Mouse (Mus musculus): ENCODE measurements around the gene Sf3a2. TPM values are rescaled to one million over a fixed set of nuclear protein-coding genes. Genes with fewer than 3 reads are reported as not detected.
A peak's percentile ranks its signal among the peaks of the same experiment; 100 is the strongest.

Gene Sf3a2
- polyA plus RNA-seq, 1 experiment from 2014 or later = 92.6 TPM

DNA sequence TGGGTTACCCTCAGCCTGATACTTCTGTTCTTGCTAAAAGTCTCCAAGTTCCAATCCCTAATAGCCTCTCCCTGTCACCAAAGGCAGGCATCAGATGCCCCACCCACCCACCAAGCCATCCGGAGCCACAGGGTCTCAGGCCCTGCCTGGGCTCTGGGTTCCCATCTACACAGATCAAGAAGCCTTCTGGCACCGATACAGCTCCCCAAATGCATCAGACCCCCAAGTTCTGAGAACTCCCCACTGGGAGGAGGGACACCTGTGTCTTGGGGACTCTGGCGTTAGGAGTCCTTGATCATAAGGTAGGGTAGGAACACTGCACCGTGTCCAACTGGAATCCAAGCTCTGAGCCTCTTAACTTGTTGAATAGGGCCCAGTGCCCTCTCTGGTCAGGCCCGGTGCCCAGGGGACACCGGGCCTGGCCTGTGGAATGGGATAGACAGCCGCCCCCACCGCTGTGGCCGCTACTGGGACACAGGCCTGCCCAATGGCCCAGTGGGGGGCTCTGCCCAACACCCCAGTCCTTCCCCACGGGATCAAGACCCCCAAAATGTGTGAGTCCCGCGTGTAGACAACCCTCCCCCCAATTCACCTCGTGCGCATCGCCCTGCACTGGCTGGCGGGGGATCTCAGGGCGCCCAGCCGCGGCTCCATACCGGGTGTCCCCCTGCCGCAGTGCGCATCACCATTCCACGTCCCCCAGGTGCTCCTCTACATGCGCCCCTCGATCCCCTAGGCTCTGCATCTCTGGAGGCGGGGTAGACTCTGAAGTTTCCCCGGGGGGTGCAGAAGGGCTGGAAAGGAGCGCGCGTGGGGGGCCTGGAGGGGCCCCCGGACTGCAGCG is 45.3 kb downstream of the Sf3a2 start:
- H3K36me3 ChIP-seq (replicated peaks; ENCODE audit: control insufficient read depth, insufficient read depth, low read depth, low read length) = no peaks in the 10 kb centered on the region
- peak overlapping the region; percentile 37 for H3K4me3 ChIP-seq (ENCODE audit: low read depth, low read length)
- 9% methylated on average over 32 of the region's 32 CpGs for WGBS
- DNase-seq (ENCODE audit: low spot score) (no peak), ATAC-seq (replicated peaks; ENCODE audit: insufficient number of reproducible peaks, low FRiP score, low TSS enrichment, low read depth) (no peak)
- H3K4me2 ChIP-seq (ENCODE audit: low read depth, low read length) = peak overlapping the region; percentile 86
- peak overlapping the region; percentile 53 for H3K9ac ChIP-seq (replicated peaks; ENCODE audit: low read length)
- no peaks in the 10 kb centered on the region for H3K9me3 ChIP-seq (replicated peaks; ENCODE audit: control insufficient read depth, low read length)
- peaks cover 30% of the 10 kb centered on the region for H3K27me3 ChIP-seq (ENCODE audit: control insufficient read depth, insufficient read depth, low read length)
- H3K4me1 ChIP-seq (ENCODE audit: control insufficient read depth, insufficient read depth, low read length) = no peaks in the 10 kb centered on the region
- H3K27ac ChIP-seq (replicated peaks; ENCODE audit: low read depth, low read length) = no peak overlapping the region

DNA sequence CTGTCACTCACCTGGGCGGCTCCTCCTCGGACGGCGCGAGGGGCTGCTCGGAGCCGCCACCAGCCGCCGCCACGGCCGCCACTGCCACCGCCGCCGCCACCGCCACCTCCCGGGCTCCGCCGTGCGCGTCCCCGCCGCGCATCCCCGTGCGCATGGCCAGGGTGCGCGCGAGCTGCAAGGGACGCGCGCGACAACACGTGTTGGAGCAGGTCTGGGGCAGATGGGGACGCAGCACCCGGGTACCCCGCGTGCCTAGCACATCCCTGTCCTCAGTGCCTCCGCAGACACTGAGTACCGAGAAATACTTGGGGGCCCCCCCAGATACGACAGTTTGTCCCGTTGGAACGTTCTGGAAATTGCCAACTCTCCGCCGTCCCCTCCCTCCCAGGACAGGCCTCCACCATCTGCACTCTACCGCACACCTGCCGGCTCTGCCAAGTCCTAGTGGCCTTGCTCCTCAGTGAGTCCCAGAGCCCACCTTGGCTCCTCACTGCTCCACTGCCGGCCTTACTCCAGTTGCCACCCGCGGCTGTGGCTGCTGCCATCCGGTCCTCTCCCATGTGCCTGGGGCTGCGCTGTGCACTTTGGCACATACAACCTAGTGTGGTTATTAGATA is 46.0 kb downstream of the Sf3a2 start, which contains the start of gene Lingo3:
TSS of gene Lingo3 (minus strand) at position 109 of the 617 bp plus-strand sequence.
- Histone ChIP-seq H3K4me3 (ENCODE audit: low read depth, low read length) (peak within 1 kb of the TSS; percentile 37), H3K9me3 (replicated peaks; ENCODE audit: control insufficient read depth, low read length) (no peaks in the 10 kb centered on the region), H3K4me1 (ENCODE audit: control insufficient read depth, insufficient read depth, low read length) (no peaks in the 10 kb centered on the region), H3K27ac (replicated peaks; ENCODE audit: low read depth, low read length) (no peak within 1 kb of the TSS), H3K36me3 (replicated peaks; ENCODE audit: control insufficient read depth, insufficient read depth, low read depth, low read length) (no peaks in the 10 kb centered on the region), H3K27me3 (ENCODE audit: control insufficient read depth, insufficient read depth, low read length) (peaks cover 30% of the 10 kb centered on the region), H3K9ac (replicated peaks; ENCODE audit: low read length) (peak within 1 kb of the TSS; percentile 53), H3K4me2 (ENCODE audit: low read depth, low read length) (peak within 1 kb of the TSS; percentile 86)
- no peak for ATAC-seq (replicated peaks; ENCODE audit: insufficient number of reproducible peaks, low FRiP score, low TSS enrichment, low read depth)
- DNase-seq (ENCODE audit: low spot score) = peak; percentile 41
- 4% methylated on average over 41 of the region's 51 CpGs for WGBS

DNA sequence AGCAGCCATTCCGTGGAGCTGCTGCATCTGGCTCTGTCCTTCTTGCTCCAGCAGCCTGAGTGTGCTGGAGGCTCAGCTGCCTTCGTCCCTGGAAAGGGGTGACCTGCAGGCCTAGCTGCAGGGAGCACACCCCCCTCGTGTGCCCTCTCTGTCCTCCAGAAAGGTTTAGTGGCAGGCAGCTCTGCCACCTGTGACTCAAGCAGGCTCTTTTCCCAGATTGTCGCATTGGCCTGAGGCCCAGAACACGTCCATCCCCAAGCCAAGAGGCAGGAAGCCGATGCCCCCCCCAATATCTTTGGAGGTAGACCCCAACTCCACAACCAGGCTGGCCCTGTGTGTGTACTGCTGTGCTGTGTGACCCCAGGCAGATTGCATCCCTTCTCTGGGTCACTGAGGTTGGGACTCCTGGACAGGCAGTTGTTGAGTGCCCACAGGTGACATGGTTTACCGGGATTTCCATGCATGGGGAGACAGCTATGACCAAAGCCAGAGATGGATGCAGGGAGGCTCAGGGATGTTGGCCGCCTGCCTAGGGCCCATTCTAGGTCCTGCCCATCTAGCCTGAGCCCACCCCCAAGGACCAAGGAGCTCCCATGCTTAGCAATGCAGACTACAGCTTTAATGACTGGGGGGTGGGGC is 47.2 kb downstream of the Sf3a2 start:
- H3K9me3 ChIP-seq (replicated peaks; ENCODE audit: control insufficient read depth, low read length) = no peaks in the 10 kb centered on the region
- H3K4me2 ChIP-seq (ENCODE audit: low read depth, low read length) = no peak overlapping the region
- H3K27me3 ChIP-seq (ENCODE audit: control insufficient read depth, insufficient read depth, low read length) = peaks cover 30% of the 10 kb centered on the region
- H3K4me1 ChIP-seq (ENCODE audit: control insufficient read depth, insufficient read depth, low read length) = no peaks in the 10 kb centered on the region
- WGBS = 69% methylated on average over 8 of the region's 8 CpGs
- H3K27ac ChIP-seq (replicated peaks; ENCODE audit: low read depth, low read length) = no peak overlapping the region
- ATAC-seq (replicated peaks; ENCODE audit: insufficient number of reproducible peaks, low FRiP score, low TSS enrichment, low read depth) = no peak
- no peak for DNase-seq (ENCODE audit: low spot score)
- no peak overlapping the region for H3K4me3 ChIP-seq (ENCODE audit: low read depth, low read length)
- H3K36me3 ChIP-seq (replicated peaks; ENCODE audit: control insufficient read depth, insufficient read depth, low read depth, low read length) = no peaks in the 10 kb centered on the region; the same call in 1 of the 2 replicates
- no peak overlapping the region; the same call in 1 of the 2 replicates for H3K9ac ChIP-seq (replicated peaks; ENCODE audit: low read length)

DNA sequence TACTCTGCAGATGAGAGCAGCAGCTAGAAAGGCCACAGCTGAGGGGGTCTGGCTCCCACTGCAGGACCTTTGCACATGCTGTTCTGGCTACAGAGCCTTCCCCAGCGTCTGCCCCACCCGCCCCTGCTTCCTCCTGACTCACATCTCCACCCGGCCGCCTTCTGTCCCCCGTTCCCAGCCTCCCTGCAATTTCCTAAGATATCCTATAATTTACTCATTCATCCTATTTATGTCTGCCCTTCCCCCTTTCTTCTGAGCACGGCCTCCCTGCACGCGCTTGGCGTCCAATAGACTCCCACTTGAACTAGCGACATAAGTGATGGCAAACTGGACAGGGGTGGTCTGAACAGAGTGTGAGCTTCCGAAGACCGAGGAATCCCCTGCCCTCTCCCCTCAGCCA is 47.7 kb downstream of the Sf3a2 start:
- H3K4me2 ChIP-seq (ENCODE audit: low read depth, low read length) = no peak overlapping the region
- H3K4me3 ChIP-seq (ENCODE audit: low read depth, low read length) = no peak overlapping the region
- no peak overlapping the region for H3K9ac ChIP-seq (replicated peaks; ENCODE audit: low read length)
- H3K4me1 ChIP-seq (ENCODE audit: control insufficient read depth, insufficient read depth, low read length) = no peaks in the 10 kb centered on the region
- no peaks in the 10 kb centered on the region; the same call in 1 of the 2 replicates for H3K36me3 ChIP-seq (replicated peaks; ENCODE audit: control insufficient read depth, insufficient read depth, low read depth, low read length)
- no peak overlapping the region for H3K27ac ChIP-seq (replicated peaks; ENCODE audit: low read depth, low read length)
- WGBS = 76% methylated on average over 12 of the region's 12 CpGs
- ATAC-seq (replicated peaks; ENCODE audit: insufficient number of reproducible peaks, low FRiP score, low TSS enrichment, low read depth) = no peak
- H3K9me3 ChIP-seq (replicated peaks; ENCODE audit: control insufficient read depth, low read length) = no peaks in the 10 kb centered on the region
- peaks cover 30% of the 10 kb centered on the region for H3K27me3 ChIP-seq (ENCODE audit: control insufficient read depth, insufficient read depth, low read length)
- DNase-seq (ENCODE audit: low spot score) = no peak

DNA sequence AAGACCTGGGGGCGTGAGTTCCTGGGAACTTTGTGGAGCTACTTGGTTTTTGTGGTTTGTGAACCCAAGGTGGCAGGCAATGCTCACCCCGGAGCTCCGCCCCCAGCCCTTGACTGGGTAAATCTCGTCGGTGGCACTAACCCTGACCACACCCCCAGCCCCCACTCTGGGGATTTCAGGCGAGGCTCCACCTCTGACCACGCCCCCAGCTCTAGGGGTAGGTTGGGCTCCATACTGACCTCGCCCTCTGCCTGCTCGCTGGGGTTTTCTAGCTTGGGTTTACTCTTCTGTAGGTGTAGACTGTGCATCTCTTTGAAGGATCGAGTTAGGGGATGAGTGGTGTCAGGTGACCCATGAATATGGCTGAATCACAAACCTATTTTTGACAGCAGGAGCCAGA is 50.6 kb downstream of the Sf3a2 start:
- no peak overlapping the region for H3K9ac ChIP-seq (replicated peaks; ENCODE audit: low read length)
- peaks cover 18% of the 10 kb centered on the region for H3K27me3 ChIP-seq (ENCODE audit: control insufficient read depth, insufficient read depth, low read length)
- peaks cover 4% of the 10 kb centered on the region for H3K36me3 ChIP-seq (replicated peaks; ENCODE audit: control insufficient read depth, insufficient read depth, low read depth, low read length)
- H3K4me2 ChIP-seq (ENCODE audit: low read depth, low read length) = no peak overlapping the region
- 10% methylated on average over 10 of the region's 10 CpGs for WGBS
- no peak overlapping the region for H3K4me3 ChIP-seq (ENCODE audit: low read depth, low read length)
- no peaks in the 10 kb centered on the region for H3K9me3 ChIP-seq (replicated peaks; ENCODE audit: control insufficient read depth, low read length)
- H3K27ac ChIP-seq (replicated peaks; ENCODE audit: low read depth, low read length) = no peak overlapping the region
- peak; percentile 45 for DNase-seq (ENCODE audit: low spot score)
- H3K4me1 ChIP-seq (ENCODE audit: control insufficient read depth, insufficient read depth, low read length) = no peaks in the 10 kb centered on the region
- ATAC-seq (replicated peaks; ENCODE audit: insufficient number of reproducible peaks, low FRiP score, low TSS enrichment, low read depth) = no peak

MicroRNAs encoded within 50 kb of the gene (microRNA counts, 519-probe panel; counts per million panel counts)
- microRNA mmu-miR-1982 = not detected

Small RNA genes lying within 50 kb of the gene (microRNA-seq; reads per million reads assigned to microRNA genes)
- gene Mir1982 (ENCODE audit: borderline number of aligned reads) = 10.8 reads per million, percentile 12 among the genes with 10 or more reads in this experiment

Other genes starting within 250 kb of the Sf3a2 start
- 17.1 and 20.6 TPM in 2 replicates for gene Rexo1, start 236.6 kb upstream of the Sf3a2 start, polyA plus RNA-seq (2014; fragmentation: Nextera tagmentation; extraction: Ambion mirVana)
- 4.5 and 5.5 TPM in 2 replicates for gene Klf16, start 220.9 kb upstream of the Sf3a2 start, polyA plus RNA-seq (2014; fragmentation: Nextera tagmentation; extraction: Ambion mirVana)
- gene Abhd17a, start 207.9 kb upstream of the Sf3a2 start, polyA plus RNA-seq (2014; fragmentation: Nextera tagmentation; extraction: Ambion mirVana) = 94.8 and 111 TPM in 2 replicates
- gene Scamp4, start 195.3 kb upstream of the Sf3a2 start, polyA plus RNA-seq (2014; fragmentation: Nextera tagmentation; extraction: Ambion mirVana) = 62.4 and 64.9 TPM in 2 replicates
- 5.7 and 5.8 TPM in 2 replicates for gene Adat3, start 195.3 kb upstream of the Sf3a2 start, polyA plus RNA-seq (2014; fragmentation: Nextera tagmentation; extraction: Ambion mirVana)
- gene Gm49322, start 192.2 kb upstream of the Sf3a2 start, polyA plus RNA-seq (2014; fragmentation: Nextera tagmentation; extraction: Ambion mirVana) = 1.4 and 1.5 TPM in 2 replicates
- 93.4 and 97.9 TPM in 2 replicates for gene Csnk1g2, start 175.4 kb upstream of the Sf3a2 start, polyA plus RNA-seq (2014; fragmentation: Nextera tagmentation; extraction: Ambion mirVana)
- gene Btbd2, start 141.1 kb upstream of the Sf3a2 start, polyA plus RNA-seq (2014; fragmentation: Nextera tagmentation; extraction: Ambion mirVana) = 53.5 and 56.3 TPM in 2 replicates
- gene Mknk2, start 120.1 kb upstream of the Sf3a2 start, polyA plus RNA-seq (2014; fragmentation: Nextera tagmentation; extraction: Ambion mirVana) = 63.7 and 67.0 TPM in 2 replicates
- 42.3 and 45.0 TPM in 2 replicates for gene Mob3a, start 96.2 kb upstream of the Sf3a2 start, polyA plus RNA-seq (2014; fragmentation: Nextera tagmentation; extraction: Ambion mirVana)
- 4.8 and 7.6 TPM in 2 replicates for gene Izumo4, start 96.0 kb upstream of the Sf3a2 start, polyA plus RNA-seq (2014; fragmentation: Nextera tagmentation; extraction: Ambion mirVana)
- gene Ap3d1, start 55.9 kb upstream of the Sf3a2 start, polyA plus RNA-seq (2014; fragmentation: Nextera tagmentation; extraction: Ambion mirVana) = 57.6 and 61.0 TPM in 2 replicates
- gene Dot1l, start 43.0 kb upstream of the Sf3a2 start, polyA plus RNA-seq (2014; fragmentation: Nextera tagmentation; extraction: Ambion mirVana) = 13.8 and 16.6 TPM in 2 replicates
- gene Plekhj1, start 428 bp downstream of the Sf3a2 start, polyA plus RNA-seq (2014; fragmentation: Nextera tagmentation; extraction: Ambion mirVana) = 119 and 137 TPM in 2 replicates
- not detected in 2 replicates for gene Amh, start 7.0 kb downstream of the Sf3a2 start, polyA plus RNA-seq (2014; fragmentation: Nextera tagmentation; extraction: Ambion mirVana)
- gene Jsrp1, start 15.3 kb downstream of the Sf3a2 start, polyA plus RNA-seq (2014; fragmentation: Nextera tagmentation; extraction: Ambion mirVana) = 0.60 and 1.2 TPM in 2 replicates
- 1,818 and 1,942 TPM in 2 replicates for gene Oaz1, start 28.5 kb downstream of the Sf3a2 start, polyA plus RNA-seq (2014; fragmentation: Nextera tagmentation; extraction: Ambion mirVana)
- 0.49 and 0.67 TPM in 2 replicates for gene Lingo3, start 45.8 kb downstream of the Sf3a2 start, polyA plus RNA-seq (2014; fragmentation: Nextera tagmentation; extraction: Ambion mirVana)
- gene Lsm7, start 57.0 kb downstream of the Sf3a2 start, polyA plus RNA-seq (2014; fragmentation: Nextera tagmentation; extraction: Ambion mirVana) = 282 and 329 TPM in 2 replicates
- 17.1 and 19.7 TPM in 2 replicates for gene Sppl2b, start 57.1 kb downstream of the Sf3a2 start, polyA plus RNA-seq (2014; fragmentation: Nextera tagmentation; extraction: Ambion mirVana)
- 0.06 TPM in 2 replicates for gene Tmprss9, start 73.7 kb downstream of the Sf3a2 start, polyA plus RNA-seq (2014; fragmentation: Nextera tagmentation; extraction: Ambion mirVana)
- 266 and 347 TPM in 2 replicates for gene Timm13, start 102.8 kb downstream of the Sf3a2 start, polyA plus RNA-seq (2014; fragmentation: Nextera tagmentation; extraction: Ambion mirVana)
- 18.4 and 19.4 TPM in 2 replicates for gene Lmnb2, start 120.0 kb downstream of the Sf3a2 start, polyA plus RNA-seq (2014; fragmentation: Nextera tagmentation; extraction: Ambion mirVana)
- 9.9 and 11.6 TPM in 2 replicates for gene Gadd45b, start 131.9 kb downstream of the Sf3a2 start, polyA plus RNA-seq (2014; fragmentation: Nextera tagmentation; extraction: Ambion mirVana)
- 4.8 and 5.4 TPM in 2 replicates for gene Gng7, start 216.7 kb downstream of the Sf3a2 start, polyA plus RNA-seq (2014; fragmentation: Nextera tagmentation; extraction: Ambion mirVana)
- gene Diras1, start 227.5 kb downstream of the Sf3a2 start, polyA plus RNA-seq (2014; fragmentation: Nextera tagmentation; extraction: Ambion mirVana) = 1.3 and 1.4 TPM in 2 replicates
- 6.7 and 7.2 TPM in 2 replicates for gene Slc39a3, start 239.2 kb downstream of the Sf3a2 start, polyA plus RNA-seq (2014; fragmentation: Nextera tagmentation; extraction: Ambion mirVana)

Measured in embryonic facial prominence, embryonic 11.5 days (tissue).